Mouse (Mus musculus) retina, embryonic 14.5 days (tissue): ENCODE measurements around the gene Prodh2.
A peak's percentile ranks its signal among the peaks of the same experiment; 100 is the strongest.
"Not testable (repeated sequence)": the region's sequence is repeated elsewhere in the genome, so short reads cannot be mapped to it uniquely, and the experiment has no call there.

Source experiments
- DNase-seq: peaks from one replicate; pipeline ENCODE4 v3.0.0-alpha.2; 2015; ENCODE audit warnings: low spot score

Gene Prodh2

GRCm38 (mm10) chr7:30493401-30493931 lies at the start of gene Prodh2:
Prodh2 (plus strand) TSS chr7:30493622.
- DNase-seq = no peak

DNA sequence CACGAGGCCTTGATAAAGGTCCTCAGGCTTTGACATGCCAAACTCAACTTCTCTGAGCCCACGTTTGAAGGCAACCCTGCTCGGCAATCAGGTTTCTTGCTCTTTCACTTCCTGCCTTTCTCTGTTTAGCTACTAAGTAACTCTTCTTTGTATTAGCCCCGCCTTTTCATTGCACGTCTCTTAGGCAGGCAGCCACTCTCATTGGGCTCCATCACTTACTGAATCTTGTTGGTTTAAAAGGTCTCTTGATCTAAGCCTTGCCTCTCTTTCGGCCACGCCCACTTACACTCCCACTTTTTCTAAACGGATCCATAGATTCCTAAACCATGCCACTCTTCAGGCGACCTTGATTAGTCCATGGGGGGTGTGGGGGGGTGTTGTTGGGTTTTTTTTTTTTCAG lies 49.7 kb upstream of the Prodh2 start:
- DNase-seq = no peak

DNA sequence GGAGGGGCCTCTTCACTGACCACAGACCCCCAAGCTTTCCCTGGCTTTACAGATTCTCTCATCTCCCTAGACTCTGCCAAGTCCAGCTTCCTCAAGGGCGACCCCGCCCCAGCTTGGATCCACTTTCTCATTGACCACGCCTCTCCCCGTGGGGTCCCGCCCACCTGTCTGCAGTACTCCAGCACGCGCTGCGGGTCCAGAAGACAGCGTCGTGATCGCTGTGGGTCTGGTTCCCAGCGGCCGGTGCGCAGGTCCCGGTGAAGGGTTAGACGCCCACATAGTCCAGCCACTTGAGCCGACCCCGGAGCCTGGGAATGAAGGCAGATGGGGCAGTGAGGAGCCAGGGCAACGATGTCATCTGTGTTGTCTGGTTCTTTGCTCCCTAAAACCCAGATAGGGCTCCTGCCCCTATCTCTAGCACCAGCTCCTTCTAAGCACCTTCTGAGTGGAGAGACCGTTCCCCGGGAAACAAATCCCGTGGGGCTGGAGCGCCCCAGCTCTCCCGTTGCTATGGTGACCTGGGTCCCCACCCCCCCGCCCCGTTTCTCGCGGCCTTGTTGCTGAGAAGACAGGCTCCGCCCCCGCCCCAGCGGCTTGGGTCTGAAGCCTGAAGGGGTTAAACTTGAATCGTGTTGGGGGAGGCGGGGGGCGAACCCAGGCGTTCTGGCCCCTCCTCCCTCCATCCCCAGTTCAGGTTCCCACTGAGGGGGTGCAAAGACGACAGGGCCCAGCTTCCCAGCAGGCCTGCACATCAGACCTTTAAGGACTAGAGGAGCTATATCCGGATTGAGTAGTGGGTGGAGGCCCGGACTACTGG lies 49.1 kb upstream of the Prodh2 start:
- DNase-seq = peak; percentile 73

- DNase-seq = peak; percentile 76
Observed at GRCm38 (mm10) chr7:30444971-30445751, 48.3 kb upstream of the Prodh2 start, which contains the start of gene Aplp1. Aplp1 (minus strand) TSS chr7:30445535.

GRCm38 (mm10) chr7:30450241-30450640 lies 43.2 kb upstream of the Prodh2 start:
- no peak for DNase-seq

- no peak for DNase-seq
Observed at GRCm38 (mm10) chr7:30453327-30453726, 40.1 kb upstream of the Prodh2 start.

DNA sequence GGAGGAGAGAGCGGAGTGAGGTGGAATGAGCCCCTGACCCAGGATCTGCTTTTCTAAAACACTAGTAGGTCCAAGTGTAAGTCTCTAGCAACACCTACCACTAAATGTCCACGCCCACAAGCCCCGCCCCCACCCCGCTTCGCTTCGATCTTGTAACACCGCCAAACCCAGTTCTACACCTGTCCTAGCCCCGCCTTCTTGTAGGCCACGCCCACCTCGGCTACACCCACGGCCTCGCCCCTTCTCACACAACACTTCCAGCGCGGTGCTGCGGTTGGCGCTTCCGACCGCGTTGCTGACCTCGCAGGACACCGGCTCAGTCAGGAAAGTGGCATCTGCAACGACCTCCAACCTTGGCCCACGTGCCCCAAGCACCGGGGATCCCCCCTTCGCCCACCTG lies 39.7 kb upstream of the Prodh2 start:
- DNase-seq = no peak

DNA sequence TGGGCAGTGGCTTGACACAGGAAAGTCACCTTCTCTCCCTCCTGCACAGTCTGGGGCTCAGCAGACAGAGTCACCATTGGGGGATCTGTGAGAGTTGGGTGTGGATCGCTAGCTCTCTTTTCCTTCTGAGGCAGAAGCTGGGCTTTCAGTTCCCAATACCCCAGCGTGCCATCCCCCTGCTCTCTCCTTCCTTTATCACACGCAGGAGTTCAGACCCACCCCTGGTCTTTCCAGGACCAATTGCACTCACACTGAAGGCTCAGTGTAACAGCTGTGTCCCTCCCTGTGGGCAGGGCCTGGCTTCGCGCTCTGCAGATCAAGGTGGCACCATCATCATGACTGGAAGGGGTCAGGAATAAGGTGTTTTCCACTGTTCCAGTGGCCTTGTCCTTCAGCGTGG lies 39.2 kb upstream of the Prodh2 start:
- no peak for DNase-seq

- DNase-seq = no peak
Observed at GRCm38 (mm10) chr7:30456487-30456886, 36.9 kb upstream of the Prodh2 start.

DNA sequence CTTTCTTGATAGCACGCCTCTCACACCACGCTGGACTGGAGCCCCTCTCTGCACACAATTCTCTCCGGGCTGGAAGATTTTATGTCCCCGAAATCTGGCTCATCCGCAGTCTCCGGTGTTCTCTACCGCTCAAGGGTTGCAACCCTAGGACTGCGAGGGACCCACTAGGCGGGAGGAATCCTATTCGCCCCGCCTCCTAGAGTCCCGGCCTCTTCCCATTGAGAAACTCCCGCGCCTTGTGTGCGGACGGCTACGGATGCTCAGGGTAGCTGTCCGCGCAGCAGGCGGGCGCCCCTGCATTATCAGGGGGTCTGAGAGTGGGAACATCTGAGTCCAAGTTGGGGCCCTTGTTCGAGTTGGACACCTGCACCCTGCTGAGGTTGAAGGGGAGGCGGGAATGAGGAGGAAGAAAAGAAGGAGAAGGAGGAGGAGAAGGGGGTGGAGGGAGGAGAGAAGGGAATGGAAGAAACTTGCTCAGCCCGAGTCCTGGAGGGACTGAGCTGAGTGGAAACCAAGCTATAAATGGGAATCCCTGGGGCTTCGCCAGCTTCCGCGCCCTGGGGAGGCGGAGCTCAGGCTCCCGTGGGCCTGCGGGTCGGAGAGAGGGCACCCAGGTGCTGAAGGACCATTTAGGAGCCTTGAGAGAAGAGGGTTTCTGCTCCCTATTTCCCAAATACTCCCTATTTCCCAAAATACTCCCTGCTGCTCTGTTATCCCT lies 36.4 kb upstream of the Prodh2 start:
- DNase-seq = peak; percentile 21

GRCm38 (mm10) chr7:30457629-30458330 lies 35.6 kb upstream of the Prodh2 start, which contains the start of the genes Kirrel2 and Nphs1:
Kirrel2 (minus strand) TSS chr7:30457690.
Nphs1 (plus strand) TSS chr7:30458315.
- DNase-seq = peak; percentile 74

GRCm38 (mm10) chr7:30459484-30459883 lies 33.9 kb upstream of the Prodh2 start:
- DNase-seq = no peak

DNA sequence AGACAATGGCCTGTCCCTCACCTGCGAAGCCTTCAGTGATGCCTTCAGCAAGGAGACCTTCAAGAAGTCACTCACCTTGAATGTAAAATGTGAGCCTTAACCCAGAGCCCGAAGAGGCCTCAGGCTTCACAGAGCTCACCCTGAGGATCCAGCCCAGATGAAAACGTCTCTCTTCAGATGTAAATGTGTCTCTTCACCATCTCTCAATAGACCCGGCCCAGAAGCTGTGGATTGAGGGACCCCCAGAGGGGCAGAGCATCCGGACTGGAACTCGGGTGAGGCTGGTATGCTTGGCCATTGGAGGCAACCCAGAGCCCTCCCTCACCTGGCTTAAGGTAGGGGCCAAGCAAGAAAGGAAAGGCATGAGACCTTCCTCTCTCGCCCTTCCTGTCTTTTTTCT lies 29.9 kb upstream of the Prodh2 start:
- no peak for DNase-seq

DNA sequence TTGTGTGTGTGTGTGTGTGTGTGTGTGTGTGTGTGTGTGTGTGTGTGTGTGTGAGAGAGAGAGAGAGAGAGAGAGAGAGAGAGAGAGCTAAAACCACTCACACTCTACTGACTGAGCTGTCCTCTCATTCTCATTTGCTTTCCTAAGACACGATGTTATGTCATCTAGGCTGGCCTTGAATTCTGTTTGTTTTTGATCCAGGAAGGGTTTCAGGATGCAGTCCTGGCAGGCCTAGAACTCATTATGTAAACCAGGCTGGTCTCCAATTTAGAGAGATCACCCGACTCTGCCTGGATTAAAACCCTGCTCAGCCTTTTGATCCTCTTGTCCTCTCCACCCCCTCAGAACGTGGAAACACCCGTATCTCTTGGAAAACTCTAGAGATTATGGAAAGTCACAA lies 29.4 kb upstream of the Prodh2 start:
- no peak for DNase-seq

GRCm38 (mm10) chr7:30464816-30465300 lies 28.6 kb upstream of the Prodh2 start:
- no peak for DNase-seq

GRCm38 (mm10) chr7:30472411-30472810 lies 21.0 kb upstream of the Prodh2 start:
- peak; percentile 61 for DNase-seq

DNA sequence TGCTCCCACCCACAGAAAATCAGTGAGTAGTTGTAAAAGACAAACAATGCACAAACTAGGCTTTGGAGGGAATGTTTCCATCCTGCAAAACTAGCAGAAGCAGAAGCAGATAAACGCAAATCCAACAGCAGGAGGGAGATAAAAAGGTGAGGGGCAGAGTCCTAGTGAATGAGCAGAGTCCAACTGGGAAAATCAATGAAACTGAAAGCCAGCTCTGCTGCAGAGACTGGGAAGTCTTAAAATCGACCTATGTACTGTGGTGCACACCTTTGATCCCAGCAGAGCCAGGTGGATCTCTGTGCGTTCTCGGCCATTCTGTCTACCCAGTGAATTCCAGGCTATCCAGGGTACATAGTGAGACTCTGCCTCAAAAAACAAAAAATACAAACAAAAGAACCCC lies 18.4 kb upstream of the Prodh2 start:
- DNase-seq = no peak

DNA sequence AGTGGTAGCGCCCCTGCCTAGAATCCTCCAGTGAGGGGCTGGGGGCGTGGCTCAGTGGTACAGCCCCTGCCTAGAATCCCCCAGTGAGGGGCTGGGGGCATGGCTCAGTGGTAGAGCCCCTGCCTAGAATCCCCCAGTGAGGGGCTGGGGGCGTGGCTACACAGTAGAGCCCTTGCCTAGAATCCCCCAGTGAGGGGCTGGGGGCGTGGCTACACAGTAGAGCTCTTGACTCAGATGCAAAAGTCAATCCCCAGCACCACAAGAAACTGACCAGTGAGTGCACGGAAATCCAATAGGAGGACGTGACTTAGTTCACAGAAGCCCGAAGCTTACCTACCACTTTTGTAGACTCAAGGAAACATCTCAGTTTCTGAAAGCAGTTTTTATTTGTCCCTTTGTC lies 17.3 kb upstream of the Prodh2 start:
- DNase-seq = not testable (repeated sequence)

GRCm38 (mm10) chr7:30477415-30478381 lies 15.7 kb upstream of the Prodh2 start:
- peak; percentile 70 for DNase-seq

DNA sequence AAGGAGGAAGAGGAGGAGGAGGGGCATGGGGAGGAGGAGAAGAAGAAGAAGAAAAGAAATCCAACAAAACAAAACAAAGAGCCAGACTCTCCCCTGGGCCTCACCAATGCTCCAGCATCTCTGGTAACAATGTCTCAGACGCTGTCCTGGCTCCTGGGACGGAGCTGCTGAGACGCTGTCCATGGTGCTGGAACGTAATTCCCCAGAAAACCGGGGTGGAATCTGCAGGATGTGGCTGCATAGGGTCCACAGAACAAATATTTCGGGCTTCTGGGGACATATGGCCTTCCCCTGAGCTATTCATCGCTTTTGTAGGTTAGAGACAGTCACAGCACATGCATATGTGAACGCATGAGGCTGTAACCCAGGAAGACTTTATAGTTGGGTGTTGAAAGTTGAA lies 9.2 kb upstream of the Prodh2 start:
- peak; percentile 67 for DNase-seq
